Mouse (Mus musculus) gastrocnemius, adult 8-10 months (tissue): Measurements from ENCODE around the gene Rab1a. TPM values are rescaled to one million over a fixed set of nuclear protein-coding genes. Genes with fewer than 3 reads are reported as not detected.
A peak's percentile ranks its signal among the peaks of the same experiment; 100 is the strongest.
"Not testable (repeated sequence)": the region's sequence is repeated elsewhere in the genome, so short reads cannot be mapped to it uniquely, and the experiment has no call there.

Source experiments
- DNase-seq, 2 experiments: peaks; one replicate each; pipeline ENCODE4 v3.0.0; 2022; ENCODE audit warnings: low spot score in 2 of 2
- total RNA-seq, 4 experiments: library from RNA; stranded (reverse); gene quantifications; 2 replicates each; pipeline ENCODE4 v1.2.4; 2022

Gene Rab1a
- total RNA-seq, result 10 to 100 TPM; 84.0 to 90.6 (median 85.6) TPM

GRCm38 (mm10) chr11:20200713-20201575 is at the start of gene Rab1a:
Gene Rab1a (plus strand): TSS chr11:20201432.
- peak; percentile 100 for DNase-seq

- DNase-seq, result no peak
Measured at GRCm38 (mm10) chr11:20152107-20152901, 48.9 kb upstream of the Rab1a start.

- DNase-seq, result not testable (repeated sequence)
Measured at GRCm38 (mm10) chr11:20153542-20153941, 47.7 kb upstream of the Rab1a start.

GRCm38 (mm10) chr11:20158879-20159278 is 42.4 kb upstream of the Rab1a start:
- no peak for DNase-seq

GRCm38 (mm10) chr11:20164979-20165867 is 36.0 kb upstream of the Rab1a start:
- DNase-seq, result no peak

- DNase-seq, result no peak
Measured at GRCm38 (mm10) chr11:20165991-20166390, 35.2 kb upstream of the Rab1a start.

GRCm38 (mm10) chr11:20166476-20166875 is 34.8 kb upstream of the Rab1a start:
- not testable (repeated sequence) for DNase-seq

GRCm38 (mm10) chr11:20168972-20169371 is 32.3 kb upstream of the Rab1a start:
- DNase-seq, result no peak

- no peak for DNase-seq
Measured at GRCm38 (mm10) chr11:20187271-20187670, 14.0 kb upstream of the Rab1a start.

GRCm38 (mm10) chr11:20193100-20193736 is 8.0 kb upstream of the Rab1a start:
- DNase-seq, result no peak

GRCm38 (mm10) chr11:20201661-20202101 is 449 bp downstream of the Rab1a start:
- DNase-seq, result peak; percentile 18 to 32

GRCm38 (mm10) chr11:20202299-20203011 is 1.2 kb downstream of the Rab1a start:
- no peak for DNase-seq

- DNase-seq, result no peak
Measured at GRCm38 (mm10) chr11:20204321-20204720, 3.1 kb downstream of the Rab1a start.

- DNase-seq, result no peak
Measured at GRCm38 (mm10) chr11:20204870-20205446, 3.7 kb downstream of the Rab1a start.

- no peak for DNase-seq
Measured at GRCm38 (mm10) chr11:20205538-20205937, 4.3 kb downstream of the Rab1a start.

- no peak for DNase-seq
Measured at GRCm38 (mm10) chr11:20206626-20207223, 5.5 kb downstream of the Rab1a start.

GRCm38 (mm10) chr11:20207589-20207988 is 6.4 kb downstream of the Rab1a start:
- DNase-seq, result no peak

GRCm38 (mm10) chr11:20211838-20212237 is 10.6 kb downstream of the Rab1a start:
- DNase-seq, result no peak

GRCm38 (mm10) chr11:20214779-20215178 is 13.5 kb downstream of the Rab1a start:
- no peak for DNase-seq
